Comparison of ENCODE assay signal across 8 mouse cellular contexts in the genomic region with DNA sequence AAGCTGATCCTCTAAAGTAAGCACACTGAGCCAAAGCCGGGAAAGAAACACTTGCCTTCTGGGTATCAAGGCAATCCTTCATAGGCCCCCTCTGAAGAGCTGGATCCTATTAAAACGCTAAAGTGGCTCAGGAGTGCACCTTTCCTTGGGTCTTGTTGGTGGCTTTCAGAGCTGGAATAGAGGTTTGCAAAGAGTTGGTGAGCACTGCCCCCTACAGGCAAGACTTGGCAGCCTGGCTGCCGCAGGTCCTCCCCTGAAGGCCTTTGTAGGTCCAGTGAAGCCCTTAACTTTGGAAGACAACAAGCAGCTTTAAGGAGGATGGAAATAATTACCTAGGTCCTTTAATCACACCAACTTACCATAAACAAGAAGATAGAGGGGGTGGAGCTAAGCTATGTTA. TPM values are rescaled to one million over a fixed set of nuclear protein-coding genes. Genes with fewer than 3 reads are reported as not detected.
A peak's percentile ranks its signal among the peaks of the same experiment; 100 is the strongest.
DNase-seq lines count a peak whose midpoint lies in the region; ATAC-seq and TF ChIP-seq lines count a peak whose summit lies in the region.

No protein-coding gene starts in this region.

- peak; percentile 84 for TF ChIP-seq CTCF in E14TG2a.4 (conservative IDR thresholded peaks at IDR 0.05; ENCODE audit: low read length)

- WGBS in intestine, embryonic 14.5 days: 1% methylated on average over 3 of the region's 3 CpGs
- 6% methylated on average over 3 of the region's 3 CpGs for WGBS in intestine, embryonic 15.5 days

- H3K9me3 ChIP-seq in intestine, embryonic 14.5 days (ENCODE audit: control insufficient read depth, low read length): no peaks in the 10 kb centered on the region
- H3K9me3 ChIP-seq in intestine, embryonic 15.5 days: no peaks in the 10 kb centered on the region
- no peaks in the 10 kb centered on the region for H3K9me3 ChIP-seq in E14TG2a.4 (ENCODE audit: low read length)

- peak; percentile 89 for DNase-seq in intestine, embryonic 14.5 days (ENCODE audit: low spot score)
- peak; percentile 53 for DNase-seq in c-Kit-positive CD71-negative TER-119-negative erythroid progenitor cells, embryonic 14.5 days (ENCODE audit: low read depth)
- peak; percentile 67 to 70 for DNase-seq in frontal cortex, postnatal 25 days (ENCODE audit: low spot score in 2 of 2)
- DNase-seq in layer of hippocampus, adult 9-11 months: peak; percentile 57
- peak; percentile 57 to 84 for DNase-seq in spleen, postnatal 4 days (ENCODE audit: low spot score in 2 of 2)

- H3K9ac ChIP-seq in intestine, embryonic 14.5 days (ENCODE audit: low read length): no peak overlapping the region
- H3K9ac ChIP-seq in intestine, embryonic 15.5 days: no peak overlapping the region

- no peak overlapping the region for H3K4me2 ChIP-seq in intestine, embryonic 14.5 days (ENCODE audit: low read length)
- no peak overlapping the region for H3K4me2 ChIP-seq in intestine, embryonic 15.5 days (replicated peaks)

- no peaks in the 10 kb centered on the region for H3K36me3 ChIP-seq in intestine, embryonic 14.5 days (ENCODE audit: control insufficient read depth, insufficient read depth, low read length)
- H3K36me3 ChIP-seq in intestine, embryonic 15.5 days: no peaks in the 10 kb centered on the region
- peaks cover 3% of the 10 kb centered on the region for H3K36me3 ChIP-seq in E14TG2a.4 (ENCODE audit: insufficient read depth, low read length)

- ATAC-seq in intestine, embryonic 14.5 days (replicated peaks; ENCODE audit: low FRiP score, low TSS enrichment, low read depth): no peak
- no peak for ATAC-seq in intestine, embryonic 15.5 days
- ATAC-seq in megakaryocyte progenitor cell, adult 5-6 weeks (replicated peaks; ENCODE audit: poor library complexity): peak; percentile 63

- no peak overlapping the region for H3K4me3 ChIP-seq in intestine, embryonic 14.5 days (ENCODE audit: low read depth, low read length)
- no peak overlapping the region for H3K4me3 ChIP-seq in intestine, embryonic 15.5 days (replicated peaks)
- no peak overlapping the region for H3K4me3 ChIP-seq in E14TG2a.4 (replicated peaks; ENCODE audit: low read length)

- H3K27me3 ChIP-seq in intestine, embryonic 14.5 days (replicated peaks; ENCODE audit: control insufficient read depth, insufficient read depth, low read length): peaks cover 3% of the 10 kb centered on the region; the same call in 1 of the 2 replicates
- peaks cover 18% of the 10 kb centered on the region for H3K27me3 ChIP-seq in intestine, embryonic 15.5 days (replicated peaks)
- H3K27me3 ChIP-seq in E14TG2a.4 (ENCODE audit: insufficient read depth, low read length): peaks cover 45% of the 10 kb centered on the region

- no peak overlapping the region for H3K27ac ChIP-seq in intestine, embryonic 14.5 days (ENCODE audit: low read depth)
- H3K27ac ChIP-seq in intestine, embryonic 15.5 days: no peak overlapping the region

- H3K4me1 ChIP-seq in intestine, embryonic 14.5 days (replicated peaks; ENCODE audit: control insufficient read depth, insufficient read depth, low read length): peaks cover 6% of the 10 kb centered on the region
- H3K4me1 ChIP-seq in intestine, embryonic 15.5 days (replicated peaks): peaks cover 6% of the 10 kb centered on the region
- H3K4me1 ChIP-seq in E14TG2a.4 (replicated peaks; ENCODE audit: low read depth, low read length): peaks cover 14% of the 10 kb centered on the region

RNA-seq across cellular contexts. Expression of a gene that starts 2.4 kb away (rescaled TPM):
- polyA plus RNA-seq in intestine, embryonic 14.5 days (2014; fragmentation: Nextera tagmentation; extraction: Ambion mirVana): 26.2 and 27.3 TPM in 2 replicates
- polyA plus RNA-seq in intestine, embryonic 15.5 days (2015; fragmentation: Nextera tagmentation; extraction: Ambion mirVana): 20.7 and 22.3 TPM in 2 replicates
- 34.2 and 36.6 TPM in 2 replicates for total RNA-seq in megakaryocyte progenitor cell, adult 5-6 weeks (2015)
- 27.8 and 32.7 TPM in 2 replicates for total RNA-seq in megakaryocyte progenitor cell, adult 5-6 weeks (2017)

RNA-seq across cellular contexts. Expression of a gene that starts 10.4 kb away (rescaled TPM):
- polyA plus RNA-seq in intestine, embryonic 14.5 days (2014; fragmentation: Nextera tagmentation; extraction: Ambion mirVana): 62.7 and 64.6 TPM in 2 replicates
- polyA plus RNA-seq in intestine, embryonic 15.5 days (2015; fragmentation: Nextera tagmentation; extraction: Ambion mirVana): 42.1 and 44.2 TPM in 2 replicates
- total RNA-seq in megakaryocyte progenitor cell, adult 5-6 weeks (2015): 22.9 and 24.4 TPM in 2 replicates
- total RNA-seq in megakaryocyte progenitor cell, adult 5-6 weeks (2017): 34.9 and 47.6 TPM in 2 replicates

RNA-seq across cellular contexts. Expression of a gene that starts 18.9 kb away (rescaled TPM):
- 6.6 and 7.2 TPM in 2 replicates for polyA plus RNA-seq in intestine, embryonic 14.5 days (2014; fragmentation: Nextera tagmentation; extraction: Ambion mirVana)
- polyA plus RNA-seq in intestine, embryonic 15.5 days (2015; fragmentation: Nextera tagmentation; extraction: Ambion mirVana): 5.5 and 6.7 TPM in 2 replicates
- 0.30 TPM in 1 of 2 replicates, not detected in the other for total RNA-seq in megakaryocyte progenitor cell, adult 5-6 weeks (2015)
- 0.47 TPM in 1 of 2 replicates, not detected in the other for total RNA-seq in megakaryocyte progenitor cell, adult 5-6 weeks (2017)
